Comparison of ENCODE assay signal across 11 mouse cellular contexts in genomic region chr10:41889566-41889965, GRCm38 (mm10).
A peak's percentile ranks its signal among the peaks of the same experiment; 100 is the strongest.
DNase-seq lines count a peak whose midpoint lies in the region; ATAC-seq lines count a peak whose summit lies in the region.
"Had no signal": no experiment of that assay in that cellular context is flagged by ENCODE, and none has a peak within 500 bp of the region (broad histone marks: within the 10 kb centered on the region; RNA-seq: fewer than 3 reads in every experiment).

No protein-coding gene starts in this region.

- H3K36me3 ChIP-seq in heart, embryonic 10.5 days, result no peaks in the 10 kb centered on the region
- peaks cover 17% of the 10 kb centered on the region for H3K36me3 ChIP-seq in megakaryocyte, embryonic 14.5 days (replicated peaks; ENCODE audit: low read length)
- H3K36me3 ChIP-seq in heart, embryonic 13.5 days, result no peaks in the 10 kb centered on the region
- H3K36me3 ChIP-seq in macrophage (ENCODE audit: inconsistent target), result no peaks in the 10 kb centered on the region

- H3K4me2 ChIP-seq in heart, embryonic 13.5 days, result peak overlapping the region; percentile 41

- no peak overlapping the region for H3K27ac ChIP-seq in heart, embryonic 10.5 days
- no peak overlapping the region for H3K27ac ChIP-seq in heart, embryonic 13.5 days (replicated peaks)
- H3K27ac ChIP-seq in macrophage, result peak overlapping the region; percentile 12; the same call in 1 of the 2 replicates

- no peak overlapping the region for H3K4me3 ChIP-seq in heart, embryonic 10.5 days
- peak overlapping the region; percentile 86 for H3K4me3 ChIP-seq in megakaryocyte, embryonic 14.5 days (replicated peaks)
- H3K4me3 ChIP-seq in heart, embryonic 13.5 days, result peak overlapping the region; percentile 3; the same call in 1 of the 2 replicates
- peak overlapping the region; percentile 85 for H3K4me3 ChIP-seq in macrophage (ENCODE audit: inconsistent target)

- peaks cover 95% of the 10 kb centered on the region for H3K79me2 ChIP-seq in macrophage (ENCODE audit: inconsistent target)

- ATAC-seq in megakaryocyte, adult 5-6 weeks (ENCODE audit: poor library complexity, severe bottlenecking), result no peak
- no peak for ATAC-seq in heart, embryonic 13.5 days (ENCODE audit: extremely low read depth, insufficient number of reproducible peaks, low FRiP score, low TSS enrichment)
- ATAC-seq: intestine, embryonic 16.5 days had no signal

- peak; percentile 72 to 79 for DNase-seq in heart, adult 18-20 months
- no peak for DNase-seq in heart, embryonic 10.5 days (ENCODE audit: low spot score)
- no peak for DNase-seq in spleen, adult 18-20 months
- no peak for DNase-seq in right cerebral cortex, postnatal 14 days
- DNase-seq: embryo, embryonic 11 days; kidney, postnatal 36 days had no signal

- no peaks in the 10 kb centered on the region for H3K27me3 ChIP-seq in heart, embryonic 10.5 days (ENCODE audit: insufficient read depth, poor library complexity, severe bottlenecking)
- no peaks in the 10 kb centered on the region for H3K27me3 ChIP-seq in megakaryocyte, embryonic 14.5 days (replicated peaks)
- no peaks in the 10 kb centered on the region for H3K27me3 ChIP-seq in heart, embryonic 13.5 days (replicated peaks)

- 40% methylated on average over 5 of the region's 5 CpGs for WGBS in heart, embryonic 10.5 days
- 28% methylated on average over 5 of the region's 5 CpGs for WGBS in heart, embryonic 13.5 days
- 27% methylated on average over 5 of the region's 5 CpGs for WGBS in macrophage (ENCODE audit: missing documents)

- H3K4me1 ChIP-seq in heart, embryonic 10.5 days, result peaks cover 28% of the 10 kb centered on the region
- H3K4me1 ChIP-seq in megakaryocyte, embryonic 14.5 days, result peaks cover 59% of the 10 kb centered on the region
- peaks cover 52% of the 10 kb centered on the region for H3K4me1 ChIP-seq in heart, embryonic 13.5 days

- H3K9ac ChIP-seq in heart, embryonic 13.5 days, result peak overlapping the region; percentile 67

- no peaks in the 10 kb centered on the region for H3K9me3 ChIP-seq in heart, embryonic 10.5 days
- H3K9me3 ChIP-seq in megakaryocyte, embryonic 14.5 days, result no peaks in the 10 kb centered on the region
- no peaks in the 10 kb centered on the region for H3K9me3 ChIP-seq in heart, embryonic 13.5 days

Comparison
In these comparisons a context has a peak if more than half of its experiments do, and no peak if none do; other contexts are left out.
1. DNase-seq: peak in heart, adult 18-20 months (2 of 2); none in heart, embryonic 10.5 days (single experiment), spleen, adult 18-20 months (0 of 2) and right cerebral cortex, postnatal 14 days (single experiment).